Mouse (Mus musculus): ENCODE measurements around the gene Mlec.
A peak's percentile ranks its signal among the peaks of the same experiment; 100 is the strongest.

The Mlec gene

DNA sequence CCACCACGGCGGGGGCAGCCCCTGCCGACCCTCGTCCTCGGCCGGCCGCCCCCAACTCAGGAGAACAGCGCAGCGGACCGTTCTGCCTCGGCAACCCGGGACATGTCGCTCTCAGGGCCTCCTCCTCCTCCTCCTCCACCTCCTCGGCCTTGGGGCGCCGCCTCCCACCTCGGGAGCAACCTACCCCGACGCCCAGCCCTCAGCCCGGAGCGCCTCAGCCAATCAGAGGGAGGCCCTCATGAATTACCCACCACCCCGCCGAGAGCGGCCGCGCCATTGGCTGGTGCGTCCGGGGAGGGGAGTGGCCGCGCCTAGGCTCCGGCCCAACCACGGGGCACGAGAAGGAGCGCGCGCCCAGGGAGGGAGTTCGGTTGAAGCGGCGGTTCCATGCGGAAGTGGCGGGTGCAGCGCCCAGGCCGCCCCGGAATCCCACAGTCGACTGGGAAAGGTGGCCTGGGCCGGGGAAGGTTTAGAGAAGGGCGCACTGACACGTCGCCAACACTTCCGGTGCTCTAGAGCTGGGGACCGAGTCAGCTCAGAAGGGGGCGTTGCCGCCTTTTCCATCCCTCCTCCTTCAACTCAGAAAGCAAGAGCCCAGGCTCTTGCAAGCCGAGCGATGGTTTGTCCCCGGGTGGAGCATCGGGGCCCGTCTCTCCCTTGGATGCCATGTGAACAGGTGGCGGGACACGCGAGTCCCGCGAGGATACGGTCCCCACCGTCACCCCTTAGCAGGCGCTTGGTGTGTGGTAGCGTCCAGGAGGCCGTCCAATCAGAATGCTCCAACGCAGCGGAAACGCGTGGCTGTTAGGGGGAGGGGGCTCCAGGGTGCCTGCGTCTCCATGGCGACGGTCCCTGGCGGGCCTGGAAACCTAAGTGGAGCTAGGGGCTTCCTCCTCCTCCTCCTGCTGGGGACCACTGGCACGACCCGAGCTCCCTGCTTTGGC lies at the start of gene Mlec:
Gene Mlec (minus strand): TSS at position 140 of the 944 bp plus-strand sequence.
- DNase-seq (ENCODE audit: low spot score in 2 of 2) = peak; percentile 98 to 99

GRCm38 (mm10) chr5:115207244-115207643 lies 49.3 kb upstream of the Mlec start:
- DNase-seq (ENCODE audit: low spot score in 2 of 2) = no peak

- DNase-seq (ENCODE audit: low spot score in 2 of 2) = no peak
Observed at GRCm38 (mm10) chr5:115204562-115205311, 46.8 kb upstream of the Mlec start.

DNA sequence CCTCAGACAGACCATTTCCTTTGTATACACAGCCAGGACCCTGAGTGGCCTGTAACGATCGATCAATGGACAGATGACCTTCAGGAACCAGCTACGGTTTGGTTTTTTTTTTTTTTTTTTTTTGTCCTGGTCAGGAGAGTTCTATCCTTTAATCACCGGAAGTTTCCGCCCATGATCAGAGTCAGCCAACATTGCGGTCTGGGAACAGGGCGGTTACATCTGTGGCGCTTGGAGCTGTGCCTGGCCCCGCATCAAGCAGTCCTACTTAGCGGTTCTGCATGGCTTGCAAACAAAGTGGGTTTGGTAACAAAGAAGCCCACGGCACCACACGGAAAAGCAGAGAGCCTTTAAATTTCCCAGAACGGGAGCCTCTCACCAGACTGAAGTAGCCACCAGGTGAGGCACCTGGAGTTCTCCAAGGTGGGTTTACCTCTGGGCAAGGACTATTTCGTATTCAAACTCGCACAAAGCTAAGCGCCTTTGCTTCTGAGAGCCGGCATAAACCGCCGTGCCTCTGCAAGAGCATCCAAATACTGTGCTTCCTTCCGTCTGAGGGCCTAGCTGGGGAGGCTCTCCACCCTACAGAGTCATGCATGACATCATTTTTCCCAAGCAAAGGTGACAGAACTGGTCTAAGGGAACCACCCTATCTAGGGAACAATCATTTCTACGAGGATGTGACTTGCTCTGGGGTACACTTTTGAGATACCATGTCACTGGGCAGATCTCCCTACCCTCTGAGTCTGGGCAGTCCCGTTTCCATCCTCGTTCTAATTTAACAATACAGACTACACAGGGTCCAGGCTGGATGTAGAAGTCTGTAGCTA lies 46.0 kb upstream of the Mlec start:
- no peak for DNase-seq (ENCODE audit: low spot score in 2 of 2)

DNA sequence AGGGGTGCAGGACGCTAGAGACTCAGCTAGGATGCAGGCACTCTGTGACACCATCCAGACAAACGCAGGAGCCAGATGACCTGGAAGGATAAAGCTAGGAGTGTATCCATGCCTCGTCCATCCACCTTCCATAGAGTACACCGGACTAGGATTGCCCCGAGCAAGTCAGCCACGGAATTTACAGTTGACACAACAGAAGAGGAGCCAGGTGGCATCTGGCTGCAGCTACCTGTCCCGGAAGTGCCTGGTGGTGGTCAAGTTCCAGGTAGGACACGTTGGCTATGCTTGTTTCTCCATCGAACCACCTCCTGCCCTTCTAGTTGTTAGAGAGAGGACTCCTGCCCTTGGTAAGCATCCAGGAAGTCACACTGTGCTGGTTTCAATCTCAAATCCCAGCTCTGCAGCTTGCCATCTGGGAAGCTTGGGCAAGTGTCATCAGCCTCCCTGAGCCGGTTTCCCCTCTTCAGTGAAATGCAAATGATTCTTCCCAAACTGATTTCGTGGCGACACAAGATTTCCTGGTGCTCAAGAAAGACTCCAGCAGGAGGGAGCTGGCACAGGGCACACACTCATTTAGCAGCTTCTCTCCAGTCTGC lies 36.7 kb upstream of the Mlec start:
- DNase-seq (ENCODE audit: low spot score in 2 of 2) = no peak

DNA sequence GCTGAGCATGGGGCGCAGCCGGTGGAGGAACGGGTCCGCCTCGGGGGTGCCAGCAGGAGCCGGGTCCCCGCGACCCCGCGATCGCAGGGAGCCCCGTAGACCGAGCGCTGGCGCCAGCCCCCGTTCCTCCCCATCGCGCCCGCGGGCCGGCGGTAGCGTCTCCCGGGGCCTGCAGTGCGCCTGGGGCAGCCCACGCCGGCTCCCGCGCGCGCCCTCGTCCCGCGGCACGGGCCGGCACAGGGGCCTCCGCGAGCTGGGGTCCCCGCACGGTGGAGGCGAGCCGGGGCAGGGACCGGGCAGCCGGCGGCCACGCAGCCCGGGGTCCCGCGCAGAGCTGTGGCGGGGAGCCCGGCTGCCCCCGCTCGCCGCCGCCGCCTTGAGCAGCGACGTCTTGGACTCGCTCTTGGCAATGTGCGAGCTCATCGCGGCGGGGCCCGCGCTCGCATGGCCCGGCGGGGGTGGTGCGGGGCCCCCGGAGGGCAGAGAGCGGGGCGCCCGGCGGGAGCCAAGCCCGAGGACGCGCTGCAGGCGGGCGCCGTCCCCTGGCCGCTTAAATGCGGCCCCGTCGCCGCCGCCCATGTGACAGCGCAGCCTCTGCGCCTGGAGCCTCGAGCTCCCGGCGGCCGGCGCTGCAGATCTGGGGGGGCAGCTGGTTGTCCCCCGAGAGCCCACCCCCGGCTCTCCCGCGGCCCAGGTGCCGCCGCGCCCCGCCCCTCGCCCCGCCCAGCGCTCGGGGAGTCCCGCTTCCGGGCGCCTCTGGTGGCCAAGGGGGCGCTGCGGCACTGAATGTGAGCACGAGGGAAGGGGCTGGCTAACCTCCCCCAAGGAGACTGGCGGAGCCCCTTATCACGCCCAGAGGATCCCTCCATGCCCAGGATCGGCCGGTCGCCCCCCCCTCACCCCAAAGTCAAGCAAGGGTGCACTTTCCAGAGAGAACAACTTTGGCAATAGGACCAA lies 36.0 kb upstream of the Mlec start, which contains the start of gene Cabp1:
Gene Cabp1 (minus strand): TSS at position 713 of the 957 bp plus-strand sequence.
- DNase-seq (ENCODE audit: low spot score in 2 of 2) = peak in 1 of 2 experiments; percentile 33

DNA sequence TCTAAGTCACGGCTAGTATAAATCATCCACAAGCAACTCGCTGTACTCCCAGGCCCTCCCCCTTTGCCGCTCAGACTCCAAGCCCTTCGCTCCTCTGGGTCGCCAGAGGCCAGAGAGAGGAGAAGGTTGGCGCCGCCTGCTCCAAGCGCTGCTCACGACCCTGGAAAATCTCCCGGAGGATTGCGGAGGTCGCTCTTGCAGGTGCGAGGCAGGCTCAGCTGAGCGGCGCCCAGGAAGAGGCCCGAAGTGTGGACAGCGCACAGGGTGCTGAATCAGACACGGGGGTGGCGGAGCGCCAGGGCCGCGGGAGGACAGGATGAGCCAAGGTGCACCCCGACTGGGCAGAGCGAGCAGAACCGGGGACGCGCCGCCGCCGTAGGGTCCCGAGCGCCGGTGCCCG lies 35.2 kb upstream of the Mlec start:
- peak in 1 of 2 experiments; percentile 39 for DNase-seq (ENCODE audit: low spot score in 2 of 2)

GRCm38 (mm10) chr5:115192828-115193195 lies 34.8 kb upstream of the Mlec start:
- DNase-seq (ENCODE audit: low spot score in 2 of 2) = no peak

GRCm38 (mm10) chr5:115191880-115192827 lies 34.2 kb upstream of the Mlec start:
- no peak for DNase-seq (ENCODE audit: low spot score in 2 of 2)

DNA sequence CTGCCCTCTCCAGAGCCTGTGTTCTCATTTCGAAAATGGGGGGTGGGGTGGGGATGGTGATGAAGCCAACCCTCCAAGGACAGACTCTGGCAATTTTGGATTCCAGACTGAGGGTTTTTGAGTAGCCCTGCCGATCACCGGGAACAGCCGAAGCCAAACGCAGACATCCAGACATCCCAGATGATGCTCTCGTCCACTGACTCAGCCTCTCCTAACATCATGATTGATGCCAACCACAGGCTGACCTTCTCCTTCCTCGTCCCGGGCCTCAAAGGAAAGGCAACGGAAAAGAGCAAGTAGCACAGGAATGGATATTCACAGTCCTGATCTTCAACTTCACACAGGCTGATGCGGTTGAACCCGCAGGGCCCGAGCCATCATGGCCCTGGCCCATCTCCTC lies 32.1 kb upstream of the Mlec start:
- no peak for DNase-seq (ENCODE audit: low spot score in 2 of 2)

DNA sequence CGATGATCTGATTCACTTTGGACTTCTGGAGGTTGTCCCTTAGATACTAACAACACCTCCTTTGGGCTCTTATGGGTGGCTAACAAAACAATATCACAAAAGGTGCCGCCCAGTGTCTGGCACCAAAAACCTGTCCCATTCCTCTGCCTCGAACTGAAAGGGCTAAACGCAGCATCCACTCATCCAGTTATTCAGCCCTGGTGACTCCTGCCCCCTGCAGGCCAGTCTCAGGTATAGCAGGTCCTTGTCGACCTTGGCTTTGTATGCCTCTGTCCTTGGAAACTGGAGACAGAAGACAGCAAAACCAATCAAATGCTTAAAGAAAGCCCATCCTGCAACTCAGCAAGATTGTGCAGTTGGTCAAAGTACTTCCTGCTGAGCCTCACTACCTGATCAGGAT lies 30.8 kb upstream of the Mlec start:
- DNase-seq (ENCODE audit: low spot score in 2 of 2) = peak in 1 of 2 experiments; percentile 38

GRCm38 (mm10) chr5:115187188-115188131 lies 29.5 kb upstream of the Mlec start:
- DNase-seq (ENCODE audit: low spot score in 2 of 2) = peak; percentile 74 to 89

GRCm38 (mm10) chr5:115186371-115187073 lies 28.5 kb upstream of the Mlec start:
- DNase-seq (ENCODE audit: low spot score in 2 of 2) = no peak

- DNase-seq (ENCODE audit: low spot score in 2 of 2) = no peak
Observed at GRCm38 (mm10) chr5:115184726-115185125, 26.7 kb upstream of the Mlec start.

- DNase-seq (ENCODE audit: low spot score in 2 of 2) = no peak
Observed at GRCm38 (mm10) chr5:115183482-115183881, 25.5 kb upstream of the Mlec start.

- no peak for DNase-seq (ENCODE audit: low spot score in 2 of 2)
Observed at GRCm38 (mm10) chr5:115182925-115183324, 24.9 kb upstream of the Mlec start.

- no peak for DNase-seq (ENCODE audit: low spot score in 2 of 2)
Observed at GRCm38 (mm10) chr5:115181248-115181940, 23.4 kb upstream of the Mlec start.

Data from spleen, postnatal 14 days (tissue).